Mouse (Mus musculus): ENCODE data around the gene Akt3.

- TF ChIP-seq CTCF (conservative IDR thresholded peaks at IDR 0.05; ENCODE audit: insufficient read depth, insufficient read length, low read depth, low read length) (no peak), POLR2A (IDR thresholded peaks at IDR 0.05; ENCODE audit: low read depth, low read length) (no peak)
Measured at GRCm38 (mm10) chr1:176980140-176980539, 277.9 kb downstream of the Akt3 start.
